Mouse (Mus musculus): Measurements from ENCODE around the gene St6gal1. TPM values are rescaled to one million over a fixed set of nuclear protein-coding genes. Genes with fewer than 3 reads are reported as not detected.

Gene St6gal1
- polyA plus RNA-seq, 1 experiment from 2014 or later: 63.1 TPM

DNA sequence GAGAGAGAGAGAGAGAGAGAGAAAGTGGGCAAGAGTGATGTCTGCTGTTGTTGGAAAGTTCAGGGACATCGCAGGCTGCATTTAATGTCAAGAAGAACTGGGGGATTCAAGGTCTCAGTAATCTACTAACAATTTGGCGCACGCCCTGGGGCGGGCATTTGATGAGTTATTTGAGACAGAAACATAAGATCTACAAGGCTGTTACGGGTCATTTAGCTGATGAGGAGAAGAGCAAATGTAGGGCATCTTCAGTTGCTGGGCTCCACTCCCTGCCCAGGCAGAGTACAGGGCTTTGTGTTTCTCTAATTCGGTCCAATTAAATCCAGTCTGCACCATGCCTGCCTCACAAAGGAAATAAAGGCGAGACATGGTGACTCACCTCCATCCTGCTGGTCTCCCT, 19.9 kb downstream of the St6gal1 start:
- TF ChIP-seq CTCF (IDR thresholded peaks at IDR 0.05): no peak
- POLR2A ChIA-PET: no interaction called here
- in situ Hi-C loops (cut with MboI; ENCODE audit: low pct_unique_long_range_greater_than_20kb): loop anchor here (5.0 kb wide), 1 partner anchor 63 kb away; no protein-coding TSS in a partner anchor
- ATAC-seq (no peak), DNase-seq (ENCODE audit: low read depth, low spot score) (no peak)
- CTCF ChIA-PET: interaction anchor here (1.1 to 2.5 kb wide), 3 partner anchors 10 to 94 kb away, joined by 3 to 11 read pairs (median 5); no protein-coding TSS in a partner anchor
- no peaks in the 10 kb centered on the region for H3K27me3 ChIP-seq

- no peak for DNase-seq (ENCODE audit: low read depth, low spot score)
- no peaks in the 10 kb centered on the region for H3K27me3 ChIP-seq
- in situ Hi-C loops (cut with MboI; ENCODE audit: low pct_unique_long_range_greater_than_20kb): no loop called here
- TF ChIP-seq CTCF (IDR thresholded peaks at IDR 0.05): no peak
- ChIA-PET CTCF (interaction anchor here (0.9 to 1.9 kb wide), 2 partner anchors 9 to 16 kb away, joined by 3 to 6 read pairs; no protein-coding TSS in a partner anchor), POLR2A (no interaction called here)
- ATAC-seq: no peak
These were observed 24.7 kb downstream of the St6gal1 start for GRCm38 (mm10) chr16:23249285-23249684.

DNA sequence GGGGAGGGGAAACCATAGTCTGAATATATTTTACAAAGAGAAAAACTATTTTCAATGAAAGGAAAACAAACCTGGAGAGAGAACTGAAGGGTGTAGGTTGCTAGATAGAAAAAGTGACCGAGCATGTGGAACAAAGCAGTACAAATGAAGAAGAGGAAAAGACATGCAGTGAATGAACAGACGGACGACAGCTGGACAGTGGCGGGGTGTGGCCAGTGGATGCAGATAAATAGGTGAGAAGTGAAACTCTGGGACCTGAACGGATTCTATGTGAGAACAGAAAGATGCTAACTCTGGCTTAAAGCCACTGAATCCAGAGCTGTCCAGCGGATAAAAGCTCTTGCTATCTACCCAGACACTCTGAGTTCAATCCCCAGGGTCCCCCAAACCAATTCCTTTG, 25.2 kb downstream of the St6gal1 start:
- ATAC-seq: no peak
- TF ChIP-seq CTCF (IDR thresholded peaks at IDR 0.05): no peak
- no peaks in the 10 kb centered on the region for H3K27me3 ChIP-seq
- POLR2A ChIA-PET: interaction anchor here (0.6 to 1.3 kb wide), 2 partner anchors 12 to 687 kb away, joined by 3 read pairs; no protein-coding TSS in a partner anchor
- in situ Hi-C loops (cut with MboI; ENCODE audit: low pct_unique_long_range_greater_than_20kb): no loop called here
- no peak for DNase-seq (ENCODE audit: low read depth, low spot score)
- CTCF ChIA-PET: interaction anchor here (2.6 kb wide), 1 partner anchor 12 kb away, joined by 9 read pairs; no protein-coding TSS in a partner anchor

DNA sequence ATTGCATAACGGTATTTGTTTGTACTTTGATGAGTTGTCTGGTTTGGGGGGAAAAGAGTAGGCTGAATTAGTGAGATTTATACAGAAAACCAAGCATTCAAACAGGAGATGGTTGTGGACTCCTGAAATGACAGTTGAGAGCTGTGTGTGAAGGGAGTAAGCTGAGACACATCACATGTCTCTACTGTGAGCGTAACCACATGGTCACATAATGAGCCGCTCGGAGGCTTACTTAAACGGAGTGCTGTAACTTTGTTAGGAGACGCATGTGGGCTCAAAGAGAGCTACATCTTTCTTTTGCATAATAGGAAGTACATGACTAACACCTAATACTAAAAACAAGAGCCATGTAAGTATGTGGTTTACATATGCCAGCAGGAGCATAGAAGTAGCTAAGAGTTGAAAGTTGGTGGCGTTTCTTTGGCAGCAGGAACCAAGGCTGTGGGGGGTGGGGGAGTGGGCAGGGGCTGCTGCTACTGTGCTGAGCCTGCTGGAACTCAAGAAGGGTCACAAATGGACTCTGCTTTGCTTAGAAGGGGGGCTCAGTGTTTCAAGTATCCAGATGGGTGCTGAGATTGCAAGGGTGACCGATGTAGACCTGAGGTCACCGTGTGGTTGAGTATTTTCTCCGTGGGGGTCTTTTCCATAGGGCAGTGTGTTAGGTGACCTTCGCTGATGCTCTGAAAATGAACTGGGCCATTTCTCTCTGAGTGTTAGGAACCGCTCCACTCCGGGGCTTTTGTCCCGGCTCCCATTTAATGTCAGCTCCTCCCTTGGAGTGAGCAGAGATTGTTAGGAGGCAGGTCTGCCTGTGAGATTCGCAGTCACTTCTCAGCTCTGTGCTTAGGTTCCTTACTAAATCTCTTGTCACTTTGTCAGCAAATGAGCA, 26.3 kb downstream of the St6gal1 start:
- ChIA-PET POLR2A (interaction anchor here (0.6 to 1.3 kb wide), 2 partner anchors 11 to 688 kb away, joined by 3 read pairs; no protein-coding TSS in a partner anchor), CTCF (interaction anchor here (2.6 kb wide), 1 partner anchor 11 kb away, joined by 9 read pairs; no protein-coding TSS in a partner anchor)
- no peak for ATAC-seq
- in situ Hi-C loops (cut with MboI; ENCODE audit: low pct_unique_long_range_greater_than_20kb): no loop called here
- no peaks in the 10 kb centered on the region for H3K27me3 ChIP-seq
- TF ChIP-seq CTCF (IDR thresholded peaks at IDR 0.05): no peak
- DNase-seq (ENCODE audit: low read depth, low spot score): no peak

- DNase-seq (ENCODE audit: low read depth, low spot score) (no peak), ATAC-seq (no peak)
- ChIA-PET POLR2A (no interaction called here), CTCF (interaction anchor here (2.6 kb wide), 1 partner anchor 10 kb away, joined by 9 read pairs; no protein-coding TSS in a partner anchor)
- in situ Hi-C loops (cut with MboI; ENCODE audit: low pct_unique_long_range_greater_than_20kb): no loop called here
- H3K27me3 ChIP-seq: no peaks in the 10 kb centered on the region
- no peak for TF ChIP-seq CTCF (IDR thresholded peaks at IDR 0.05)
These were observed 26.9 kb downstream of the St6gal1 start for GRCm38 (mm10) chr16:23251445-23251773.

GRCm38 (mm10) chr16:23253620-23254019, 29.1 kb downstream of the St6gal1 start:
- no peak for DNase-seq (ENCODE audit: low read depth, low spot score)
- in situ Hi-C loops (cut with MboI; ENCODE audit: low pct_unique_long_range_greater_than_20kb): no loop called here
- TF ChIP-seq CTCF (IDR thresholded peaks at IDR 0.05): no peak
- ATAC-seq: no peak
- CTCF ChIA-PET: no interaction called here
- POLR2A ChIA-PET: interaction anchor here (0.6 to 0.7 kb wide), 2 partner anchors 14 to 123 kb away, joined by 3 read pairs; no protein-coding TSS in a partner anchor
- H3K27me3 ChIP-seq: no peaks in the 10 kb centered on the region

DNA sequence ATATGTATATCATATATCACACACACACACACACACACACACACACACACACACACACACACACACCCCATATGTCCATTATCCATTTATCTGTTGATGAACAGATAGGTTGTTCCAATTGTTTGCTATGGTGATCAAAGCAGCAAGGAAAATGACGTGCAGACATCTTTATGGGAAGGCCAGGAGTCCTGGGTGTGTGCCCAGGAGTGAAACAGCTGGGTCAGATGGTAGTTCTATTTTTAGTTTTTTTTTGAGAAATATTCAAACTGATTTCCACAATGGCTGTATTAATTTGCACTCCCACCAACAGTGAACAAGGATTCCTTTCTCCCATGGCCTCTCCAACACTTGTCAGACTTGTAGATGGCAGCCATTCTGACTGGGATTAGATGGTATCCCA, 29.5 kb downstream of the St6gal1 start:
- ChIA-PET POLR2A (no interaction called here), CTCF (no interaction called here)
- H3K27me3 ChIP-seq: no peaks in the 10 kb centered on the region
- no peak for DNase-seq (ENCODE audit: low read depth, low spot score)
- no peak for TF ChIP-seq CTCF (IDR thresholded peaks at IDR 0.05)
- in situ Hi-C loops (cut with MboI; ENCODE audit: low pct_unique_long_range_greater_than_20kb): no loop called here
- no peak for ATAC-seq

- no peak for TF ChIP-seq CTCF (IDR thresholded peaks at IDR 0.05)
- ChIA-PET CTCF (no interaction called here), POLR2A (no interaction called here)
- H3K27me3 ChIP-seq: no peaks in the 10 kb centered on the region
- in situ Hi-C loops (cut with MboI; ENCODE audit: low pct_unique_long_range_greater_than_20kb): no loop called here
- ATAC-seq (no peak), DNase-seq (ENCODE audit: low read depth, low spot score) (no peak)
These were observed 32.1 kb downstream of the St6gal1 start for GRCm38 (mm10) chr16:23256638-23257037.

DNA sequence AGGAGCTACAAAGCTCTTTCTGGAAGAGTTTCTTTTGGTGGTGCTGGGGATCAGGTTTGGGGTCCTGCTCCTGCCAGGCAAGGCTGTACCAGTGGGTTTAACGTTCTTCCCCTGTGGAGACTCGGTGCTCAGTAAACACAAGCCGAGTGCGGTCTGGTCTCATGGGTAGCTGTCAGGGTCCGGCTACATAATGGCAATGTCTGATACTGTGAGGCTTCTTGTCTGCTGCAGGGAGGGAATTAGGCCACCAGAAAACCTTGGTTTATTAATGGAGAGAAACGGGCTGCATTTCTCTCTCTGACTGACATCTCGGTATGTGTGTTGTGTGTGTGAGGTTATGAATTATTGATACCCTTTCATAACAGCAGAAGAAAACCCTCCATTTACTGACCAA, 33.9 kb downstream of the St6gal1 start:
- ChIA-PET POLR2A (no interaction called here), CTCF (no interaction called here)
- DNase-seq (ENCODE audit: low read depth, low spot score): no peak
- H3K27me3 ChIP-seq: no peaks in the 10 kb centered on the region
- ATAC-seq: no peak
- in situ Hi-C loops (cut with MboI; ENCODE audit: low pct_unique_long_range_greater_than_20kb): no loop called here
- TF ChIP-seq CTCF (IDR thresholded peaks at IDR 0.05): no peak

DNA sequence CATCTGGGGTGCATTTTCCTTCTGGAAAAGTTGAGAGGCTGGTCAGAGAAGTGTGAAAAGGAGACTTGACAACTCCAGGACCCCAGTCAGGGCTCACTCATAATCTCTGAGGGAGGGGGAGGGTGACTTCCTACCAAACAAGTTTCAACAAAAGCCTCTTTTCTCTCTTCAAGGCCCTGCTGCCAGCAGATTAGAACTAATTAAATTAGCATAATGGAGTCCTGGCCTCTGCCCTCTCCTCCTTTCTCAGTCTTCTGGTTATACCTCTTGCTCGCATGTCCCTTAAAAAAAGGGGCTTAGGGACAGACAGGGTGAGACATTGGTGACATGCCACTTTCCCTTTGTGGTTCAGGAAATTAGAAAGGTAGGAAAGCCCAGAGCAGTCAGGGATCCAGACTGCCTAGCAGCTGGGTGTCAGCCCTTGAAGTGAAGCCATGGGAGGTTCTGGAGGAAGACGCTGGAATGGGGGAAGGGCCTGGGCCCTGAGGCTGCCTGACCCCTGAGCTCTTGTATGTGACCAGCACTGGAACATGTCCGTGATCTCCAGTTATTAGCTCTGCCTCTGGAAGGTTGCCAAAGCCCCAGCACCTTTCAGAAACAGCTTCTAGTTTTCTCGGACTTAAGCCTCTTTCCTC, 34.4 kb downstream of the St6gal1 start:
- TF ChIP-seq CTCF (IDR thresholded peaks at IDR 0.05): no peak
- ATAC-seq (no peak), DNase-seq (ENCODE audit: low read depth, low spot score) (no peak)
- no peaks in the 10 kb centered on the region for H3K27me3 ChIP-seq
- in situ Hi-C loops (cut with MboI; ENCODE audit: low pct_unique_long_range_greater_than_20kb): no loop called here
- ChIA-PET POLR2A (no interaction called here), CTCF (no interaction called here)

DNA sequence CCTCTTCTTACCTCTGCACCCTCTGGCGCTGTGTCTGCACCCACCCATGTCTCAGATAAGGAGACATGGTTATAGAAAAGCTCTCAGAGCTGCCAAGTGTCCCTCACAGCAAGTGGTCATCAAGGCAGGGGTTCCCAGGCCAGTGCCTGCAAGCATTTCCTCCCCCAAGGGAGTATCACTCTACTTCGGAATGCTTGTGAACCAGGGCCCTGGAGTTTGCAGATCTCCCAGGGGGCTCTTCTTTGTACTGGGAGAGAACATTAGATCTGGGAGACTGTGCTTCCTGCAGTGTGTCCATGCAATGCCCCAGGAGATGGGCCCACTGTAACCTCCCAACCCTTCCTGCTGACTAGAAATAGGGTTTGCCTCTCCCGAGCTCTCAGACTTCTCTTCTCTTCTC, 35.0 kb downstream of the St6gal1 start:
- H3K27me3 ChIP-seq: no peaks in the 10 kb centered on the region
- CTCF ChIA-PET: interaction anchor here (1.6 to 1.7 kb wide), 2 partner anchors 117 to 143 kb away, joined by 3 read pairs; no protein-coding TSS in a partner anchor
- in situ Hi-C loops (cut with MboI; ENCODE audit: low pct_unique_long_range_greater_than_20kb): no loop called here
- POLR2A ChIA-PET: interaction anchor here (0.6 kb wide), 1 partner anchor 11 kb away, joined by 5 read pairs; no protein-coding TSS in a partner anchor
- TF ChIP-seq CTCF (IDR thresholded peaks at IDR 0.05): no peak
- no peak for ATAC-seq
- DNase-seq (ENCODE audit: low read depth, low spot score): no peak
